20 mouse cellular contexts compared by ENCODE assay signal in the genomic region with DNA sequence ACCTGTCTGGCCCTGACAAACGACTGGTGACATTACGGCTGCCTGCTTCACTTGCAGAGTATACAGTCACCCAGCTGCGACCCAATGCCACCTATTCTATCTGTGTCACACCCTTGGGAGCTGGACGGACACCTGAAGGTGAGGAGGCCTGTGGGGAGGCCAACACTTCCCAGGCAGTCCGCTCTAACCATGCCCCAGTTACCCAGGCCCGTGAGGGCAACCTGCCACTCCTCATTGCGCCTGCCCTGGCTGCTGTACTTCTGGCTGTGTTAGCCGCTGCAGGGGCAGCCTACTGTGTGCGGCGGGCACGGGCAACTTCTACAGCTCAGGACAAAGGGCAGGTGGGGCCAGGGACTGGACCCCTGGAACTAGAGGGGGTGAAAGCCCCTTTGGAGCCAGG. TPM values are rescaled to one million over a fixed set of nuclear protein-coding genes. Genes with fewer than 3 reads are reported as not detected.
DNase-seq lines count a peak whose midpoint lies in the region; ATAC-seq and TF ChIP-seq lines count a peak whose summit lies in the region.
"Had no signal": no experiment of that assay in that cellular context is flagged by ENCODE, and none has a peak within 500 bp of the region (broad histone marks: within the 10 kb centered on the region; RNA-seq: fewer than 3 reads in every experiment).

No protein-coding gene starts in this region.

- 91% methylated on average over 11 of the region's 11 CpGs for WGBS in hindbrain, embryonic 10.5 days
- WGBS in hindbrain, embryonic 11.5 days: 94% methylated on average over 11 of the region's 11 CpGs
- WGBS in embryonic facial prominence, embryonic 10.5 days: 89% methylated on average over 11 of the region's 11 CpGs
- WGBS in limb, embryonic 13.5 days: 87% methylated on average over 11 of the region's 11 CpGs

- no peak overlapping the region for H3K4me3 ChIP-seq in hindbrain, embryonic 10.5 days
- H3K4me3 ChIP-seq in hindbrain, embryonic 11.5 days (ENCODE audit: low read depth, low read length): no peak overlapping the region
- H3K4me3 ChIP-seq in ES-E14 (ENCODE audit: insufficient read depth in 1 of 2, low read depth in 1 of 2, low read length in 2 of 2, poor library complexity in 1 of 2, severe bottlenecking in 1 of 2): peak overlapping the region; percentile 21 to 28; a peak in 1 of 4 replicates
- H3K4me3 ChIP-seq in embryonic facial prominence, embryonic 10.5 days: no peak overlapping the region
- no peak overlapping the region for H3K4me3 ChIP-seq in limb, embryonic 13.5 days
- H3K4me3 ChIP-seq: forebrain, embryonic 12.5 days; heart, embryonic 13.5 days; neural tube, embryonic 12.5 days had no signal

- DNase-seq in hindbrain, embryonic 10.5 days (ENCODE audit: low spot score): no peak
- DNase-seq in hindbrain, embryonic 11.5 days (ENCODE audit: low spot score): no peak
- no peak for DNase-seq in ES-E14 (ENCODE audit: low read depth, low spot score)
- DNase-seq in embryonic facial prominence, embryonic 10.5 days (ENCODE audit: low spot score): no peak
- no peak for DNase-seq in layer of hippocampus, adult 9-11 months
- DNase-seq in lung, postnatal 4 days: no peak
- DNase-seq: adrenal gland, adult 8-10 months; gastrocnemius, postnatal 14 days; heart, postnatal 4 days; kidney, adult 11 months; right cerebral cortex, adult 18-20 months had no signal

- ATAC-seq in hindbrain, embryonic 11.5 days (ENCODE audit: low FRiP score): no peak
- no peak for ATAC-seq in limb, embryonic 13.5 days (ENCODE audit: low FRiP score, low read depth)
- no peak for ATAC-seq in frontal cortex, adult (ENCODE audit: low TSS enrichment)
- ATAC-seq: hindbrain, postnatal 0 days; lung, postnatal 0 days; Patski had no signal

- H3K27ac ChIP-seq in hindbrain, embryonic 10.5 days: peak overlapping the region; percentile 37
- no peak overlapping the region for H3K27ac ChIP-seq in hindbrain, embryonic 11.5 days (ENCODE audit: low read depth, low read length)
- no peak overlapping the region for H3K27ac ChIP-seq in ES-E14 (ENCODE audit: insufficient read depth, low read depth, low read length, poor library complexity, severe bottlenecking)
- peak overlapping the region; percentile 89 for H3K27ac ChIP-seq in embryonic facial prominence, embryonic 10.5 days (replicated peaks)
- H3K27ac ChIP-seq in limb, embryonic 13.5 days: peak overlapping the region; percentile 98; the same call in 1 of the 2 replicates
- H3K27ac ChIP-seq: forebrain, embryonic 12.5 days; heart, embryonic 13.5 days; hindbrain, postnatal 0 days; liver, embryonic 14.5 days; neural tube, embryonic 12.5 days had no signal

- peaks cover 62% of the 10 kb centered on the region for H3K36me3 ChIP-seq in hindbrain, embryonic 10.5 days
- H3K36me3 ChIP-seq in hindbrain, embryonic 11.5 days (ENCODE audit: control insufficient read depth, insufficient read depth, low read length): no peaks in the 10 kb centered on the region
- H3K36me3 ChIP-seq in ES-E14 (ENCODE audit: control insufficient read depth, insufficient read depth, low read length, poor library complexity, severe bottlenecking): peaks cover 8% of the 10 kb centered on the region; the same call in 1 of the 2 replicates
- peaks cover 89% of the 10 kb centered on the region for H3K36me3 ChIP-seq in embryonic facial prominence, embryonic 10.5 days (replicated peaks)
- peaks cover 95% of the 10 kb centered on the region for H3K36me3 ChIP-seq in limb, embryonic 13.5 days

- H3K27me3 ChIP-seq in hindbrain, embryonic 10.5 days (ENCODE audit: insufficient read depth, poor library complexity, severe bottlenecking): no peaks in the 10 kb centered on the region
- no peaks in the 10 kb centered on the region for H3K27me3 ChIP-seq in hindbrain, embryonic 11.5 days (ENCODE audit: control insufficient read depth, insufficient read depth, low read length)
- H3K27me3 ChIP-seq in embryonic facial prominence, embryonic 10.5 days (replicated peaks; ENCODE audit: low read depth, poor library complexity, severe bottlenecking): no peaks in the 10 kb centered on the region
- H3K27me3 ChIP-seq in limb, embryonic 13.5 days: no peaks in the 10 kb centered on the region
- H3K27me3 ChIP-seq: forebrain, embryonic 12.5 days; heart, embryonic 13.5 days; neural tube, embryonic 12.5 days; Patski had no signal

- H3K9me3 ChIP-seq in hindbrain, embryonic 10.5 days: no peaks in the 10 kb centered on the region
- no peaks in the 10 kb centered on the region for H3K9me3 ChIP-seq in hindbrain, embryonic 11.5 days (ENCODE audit: control insufficient read depth, low read length)
- no peaks in the 10 kb centered on the region for H3K9me3 ChIP-seq in ES-E14 (ENCODE audit: control insufficient read depth, insufficient read depth, low read depth, low read length)
- no peaks in the 10 kb centered on the region for H3K9me3 ChIP-seq in embryonic facial prominence, embryonic 10.5 days
- H3K9me3 ChIP-seq in limb, embryonic 13.5 days: no peaks in the 10 kb centered on the region
- H3K9me3 ChIP-seq: forebrain, embryonic 12.5 days; heart, embryonic 13.5 days; neural tube, embryonic 12.5 days had no signal

- peaks cover 75% of the 10 kb centered on the region for H3K4me1 ChIP-seq in hindbrain, embryonic 10.5 days (replicated peaks)
- no peaks in the 10 kb centered on the region for H3K4me1 ChIP-seq in hindbrain, embryonic 11.5 days (replicated peaks; ENCODE audit: control insufficient read depth, insufficient read depth, low read length)
- peaks cover 0 to 12% of the 10 kb centered on the region in 2 experiments; a peak in 1 of 4 replicates for H3K4me1 ChIP-seq in ES-E14 (ENCODE audit: control insufficient read depth in 2 of 2, insufficient read depth in 2 of 2, low read length in 2 of 2, poor library complexity in 1 of 2)
- peaks cover 100% of the 10 kb centered on the region for H3K4me1 ChIP-seq in embryonic facial prominence, embryonic 10.5 days
- peaks cover 97% of the 10 kb centered on the region for H3K4me1 ChIP-seq in limb, embryonic 13.5 days

- no peak overlapping the region for H3K4me2 ChIP-seq in hindbrain, embryonic 11.5 days (replicated peaks; ENCODE audit: low read depth, low read length)
- H3K4me2 ChIP-seq in limb, embryonic 13.5 days (replicated peaks): no peak overlapping the region
- H3K4me2 ChIP-seq: forebrain, embryonic 12.5 days; heart, embryonic 13.5 days; neural tube, embryonic 12.5 days had no signal

- in situ Hi-C loops in ES-E14 (cut with MboI; ENCODE audit: low sequenced_read_pairs in 2 of 2, unreplicated experiment in 2 of 2): no loop called here

- H3K9ac ChIP-seq in hindbrain, embryonic 11.5 days (ENCODE audit: low read depth, low read length): no peak overlapping the region
- H3K9ac ChIP-seq in ES-E14 (ENCODE audit: insufficient read depth, low read depth, low read length, poor library complexity, severe bottlenecking): no peak overlapping the region
- H3K9ac ChIP-seq in limb, embryonic 13.5 days: no peak overlapping the region
- H3K9ac ChIP-seq: forebrain, embryonic 12.5 days; heart, embryonic 13.5 days; liver, embryonic 14.5 days; neural tube, embryonic 12.5 days had no signal

TF ChIP-seq in ES-E14, 5 proteins besides CTCF, POLR2A, EP300 and RAD21:
- TF ChIP-seq HCFC1 (IDR thresholded peaks at IDR 0.05; ENCODE audit: borderline replicate concordance, insufficient read depth, low read length): no peak
- TF ChIP-seq ZNF384 (IDR thresholded peaks at IDR 0.05; ENCODE audit: low read depth, low read length): no peak
- no peak for TF ChIP-seq CHD2 (IDR thresholded peaks at IDR 0.05; ENCODE audit: low read depth, low read length)
- no peak for TF ChIP-seq ZC3H11A (IDR thresholded peaks at IDR 0.05; ENCODE audit: borderline replicate concordance, low read depth, low read length)
- no peak for TF ChIP-seq MAFK (IDR thresholded peaks at IDR 0.05; ENCODE audit: insufficient read depth, low read depth, low read length)

RNA-seq across cellular contexts. Expression of gene Dnaja3, which starts 9.9 kb away (rescaled TPM):
- polyA plus RNA-seq in hindbrain, embryonic 10.5 days (2016; fragmentation: Nextera tagmentation; extraction: Ambion mirVana): 60.7 and 62.7 TPM in 2 replicates
- polyA plus RNA-seq in hindbrain, embryonic 11.5 days (2014; fragmentation: Nextera tagmentation; extraction: Ambion mirVana): 49.1 and 54.0 TPM in 2 replicates
- 45.5 and 53.2 TPM in 2 replicates for total RNA-seq in ES-E14 (2012; rRNA removed)
- 66.6 and 66.7 TPM in 2 replicates for polyA plus RNA-seq in embryonic facial prominence, embryonic 10.5 days (2016; fragmentation: Nextera tagmentation; extraction: Ambion mirVana)
- polyA plus RNA-seq in limb, embryonic 13.5 days (2015; fragmentation: Nextera tagmentation; extraction: Ambion mirVana): 56.6 and 60.0 TPM in 2 replicates

RNA-seq across cellular contexts. Expression of gene Vasn, which starts 10.0 kb away (rescaled TPM):
- polyA plus RNA-seq in hindbrain, embryonic 10.5 days (2016; fragmentation: Nextera tagmentation; extraction: Ambion mirVana): 10.3 and 12.6 TPM in 2 replicates
- 7.9 and 9.4 TPM in 2 replicates for polyA plus RNA-seq in hindbrain, embryonic 11.5 days (2014; fragmentation: Nextera tagmentation; extraction: Ambion mirVana)
- total RNA-seq in ES-E14 (2012; rRNA removed): 8.7 and 11.2 TPM in 2 replicates
- 14.4 and 16.2 TPM in 2 replicates for polyA plus RNA-seq in embryonic facial prominence, embryonic 10.5 days (2016; fragmentation: Nextera tagmentation; extraction: Ambion mirVana)
- 35.6 and 35.9 TPM in 2 replicates for polyA plus RNA-seq in limb, embryonic 13.5 days (2015; fragmentation: Nextera tagmentation; extraction: Ambion mirVana)

RNA-seq across cellular contexts. Expression of gene Pam16, which starts 24.9 kb away (rescaled TPM):
- polyA plus RNA-seq in hindbrain, embryonic 10.5 days (2016; fragmentation: Nextera tagmentation; extraction: Ambion mirVana): 88.0 and 131 TPM in 2 replicates
- polyA plus RNA-seq in hindbrain, embryonic 11.5 days (2014; fragmentation: Nextera tagmentation; extraction: Ambion mirVana): 113 and 117 TPM in 2 replicates
- 127 and 131 TPM in 2 replicates for total RNA-seq in ES-E14 (2012; rRNA removed)
- polyA plus RNA-seq in embryonic facial prominence, embryonic 10.5 days (2016; fragmentation: Nextera tagmentation; extraction: Ambion mirVana): 92.6 and 97.5 TPM in 2 replicates
- 105 and 106 TPM in 2 replicates for polyA plus RNA-seq in limb, embryonic 13.5 days (2015; fragmentation: Nextera tagmentation; extraction: Ambion mirVana)

RNA-seq across cellular contexts. Expression of gene Coro7, which starts 29.9 kb away (rescaled TPM):
- polyA plus RNA-seq in hindbrain, embryonic 10.5 days (2016; fragmentation: Nextera tagmentation; extraction: Ambion mirVana): 24.4 and 25.5 TPM in 2 replicates
- polyA plus RNA-seq in hindbrain, embryonic 11.5 days (2014; fragmentation: Nextera tagmentation; extraction: Ambion mirVana): 14.4 and 15.0 TPM in 2 replicates
- total RNA-seq in ES-E14 (2012; rRNA removed): 14.4 and 21.3 TPM in 2 replicates
- polyA plus RNA-seq in embryonic facial prominence, embryonic 10.5 days (2016; fragmentation: Nextera tagmentation; extraction: Ambion mirVana): 23.3 and 23.9 TPM in 2 replicates
- polyA plus RNA-seq in limb, embryonic 13.5 days (2015; fragmentation: Nextera tagmentation; extraction: Ambion mirVana): 19.6 and 20.8 TPM in 2 replicates

RNA-seq across cellular contexts. Expression of gene Glis2, which starts 55.2 kb away (rescaled TPM):
- 27.3 and 27.9 TPM in 2 replicates for polyA plus RNA-seq in hindbrain, embryonic 10.5 days (2016; fragmentation: Nextera tagmentation; extraction: Ambion mirVana)
- polyA plus RNA-seq in hindbrain, embryonic 11.5 days (2014; fragmentation: Nextera tagmentation; extraction: Ambion mirVana): 26.3 and 27.6 TPM in 2 replicates
- 18.2 and 19.6 TPM in 2 replicates for total RNA-seq in ES-E14 (2012; rRNA removed)
- 22.2 and 22.3 TPM in 2 replicates for polyA plus RNA-seq in embryonic facial prominence, embryonic 10.5 days (2016; fragmentation: Nextera tagmentation; extraction: Ambion mirVana)
- polyA plus RNA-seq in limb, embryonic 13.5 days (2015; fragmentation: Nextera tagmentation; extraction: Ambion mirVana): 32.0 and 39.4 TPM in 2 replicates

Comparison
In these comparisons a context has a peak if more than half of its experiments do, and no peak if none do; other contexts are left out.
1. H3K27ac ChIP-seq: peak in hindbrain, embryonic 10.5 days (single experiment), embryonic facial prominence, embryonic 10.5 days (single experiment) and limb, embryonic 13.5 days (single experiment); none in hindbrain, embryonic 11.5 days (single experiment) and ES-E14 (single experiment).
2. H3K4me3 ChIP-seq: peak in ES-E14 (2 of 2); none in hindbrain, embryonic 10.5 days (single experiment), hindbrain, embryonic 11.5 days (single experiment), embryonic facial prominence, embryonic 10.5 days (single experiment) and limb, embryonic 13.5 days (single experiment).